Mouse (Mus musculus): ENCODE measurements at regions not wholly inside any gene's neighbourhood (a gene's known extent, or its start where the extent isn't known, plus 50 kb on each side); places are given as distances from the start of the nearest gene placed in this dataset.

- TF ChIP-seq CTCF (IDR thresholded peaks at IDR 0.05; ENCODE audit: low read depth) (no peak), EP300 (IDR thresholded peaks at IDR 0.05; ENCODE audit: low read depth) (no peak)
Measured at GRCm38 (mm10) chr8:87297761-87298160, 174.6 kb downstream of the Cbln1 start.
